Mouse (Mus musculus) layer of hippocampus, adult 9-10 months (tissue): ENCODE data around the gene Gm20388.

ENCODE experiments used
- DNase-seq: peaks from one replicate; pipeline ENCODE4 v3.0.0; 2022; ENCODE audit warnings: low spot score

Gm20388 gene

DNA sequence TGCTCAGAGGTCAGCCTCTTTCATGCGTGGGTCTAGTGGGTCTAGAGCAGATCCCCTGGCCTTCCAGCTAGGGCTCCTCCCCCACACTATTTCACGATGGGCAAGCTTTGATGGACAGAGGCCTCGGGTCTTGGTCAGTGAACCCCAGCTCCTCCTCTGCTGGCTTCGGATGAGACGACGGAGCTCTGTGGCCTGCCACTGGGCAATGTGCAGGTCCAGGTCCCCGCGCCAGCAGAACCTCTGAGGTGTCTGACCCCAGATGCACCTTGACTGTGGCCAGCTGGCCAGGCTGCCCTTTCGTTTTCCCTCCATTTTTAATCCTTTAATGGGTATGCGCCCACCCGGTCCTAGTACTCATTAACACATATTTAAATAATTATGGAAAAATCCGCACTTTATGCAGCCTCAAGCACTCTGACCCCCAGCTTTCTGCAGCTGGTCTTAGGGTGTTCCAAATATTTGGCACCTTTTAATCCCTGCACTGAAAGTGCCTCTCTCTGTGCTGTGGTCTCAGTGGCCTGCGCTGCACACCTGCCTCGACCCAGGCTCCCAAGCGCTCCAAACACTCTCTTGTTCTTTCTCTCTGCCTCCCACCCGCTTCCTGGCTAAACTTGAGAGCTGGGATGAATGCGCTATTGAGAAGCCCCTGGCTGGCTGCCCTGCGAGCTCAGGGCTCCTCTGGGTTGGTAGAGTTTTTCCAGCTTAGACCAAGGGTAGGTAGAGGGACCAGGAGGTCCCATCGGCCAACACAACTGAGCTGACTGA is 1293.2 kb downstream of the Gm20388 start:
- DNase-seq: peak; percentile 27

DNA sequence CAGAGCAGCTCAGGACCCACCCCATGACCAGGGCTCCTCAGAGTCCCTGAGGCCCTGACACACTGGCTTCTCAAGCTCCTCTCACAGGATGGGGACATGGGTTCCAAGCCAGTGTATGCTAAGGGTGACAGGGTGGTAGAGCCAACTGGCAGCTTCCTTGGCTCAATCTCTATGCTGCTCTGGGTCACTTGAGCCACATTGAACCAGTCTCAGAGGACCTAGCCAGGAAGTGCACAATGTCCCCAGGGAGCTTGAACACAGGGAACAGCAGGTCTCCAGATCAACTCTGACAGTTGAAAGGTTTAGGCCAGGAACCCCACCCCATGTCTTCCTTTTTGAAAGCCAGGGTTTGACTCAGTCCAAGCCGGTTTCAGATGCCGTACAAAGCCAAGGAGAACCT is 1296.5 kb downstream of the Gm20388 start:
- DNase-seq: no peak

DNA sequence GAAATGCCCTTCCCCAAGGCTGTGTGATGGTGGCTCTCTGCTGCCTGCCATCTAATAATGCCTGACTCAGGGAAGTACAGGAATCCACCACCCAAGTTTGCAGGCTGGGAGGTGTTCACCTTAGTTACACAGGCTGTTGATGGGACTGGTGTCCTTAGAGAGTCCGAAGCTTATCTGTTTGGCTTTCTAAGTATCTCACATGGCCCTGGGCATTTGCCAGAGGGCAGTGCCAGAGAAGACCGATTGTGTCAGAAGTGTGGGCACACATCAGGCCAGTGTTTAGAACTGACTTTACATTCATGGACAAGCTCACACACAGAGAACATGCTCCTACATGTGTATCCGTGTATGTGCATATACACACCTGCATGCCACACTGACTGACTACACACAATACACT is 1300.0 kb downstream of the Gm20388 start:
- DNase-seq: no peak

DNA sequence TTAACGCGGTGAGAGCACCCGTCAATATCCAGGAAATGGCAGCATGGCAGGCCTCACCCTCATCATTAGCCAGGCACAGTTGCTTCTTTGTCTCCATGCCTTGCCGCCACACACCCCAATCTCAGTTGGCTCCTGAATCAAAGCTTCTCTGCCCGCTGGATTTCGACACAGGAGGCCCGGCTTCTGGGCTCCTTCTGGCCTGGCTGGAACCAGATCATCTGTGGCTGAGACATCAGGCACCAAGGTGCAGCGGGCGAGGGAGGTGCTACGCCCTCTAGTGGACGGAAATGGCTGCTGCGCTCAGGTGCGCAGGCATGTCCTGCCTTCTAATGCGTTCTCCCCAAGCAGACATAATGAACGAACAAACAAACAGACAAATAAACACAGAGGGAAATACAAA is 1302.6 kb downstream of the Gm20388 start:
- DNase-seq: no peak

DNA sequence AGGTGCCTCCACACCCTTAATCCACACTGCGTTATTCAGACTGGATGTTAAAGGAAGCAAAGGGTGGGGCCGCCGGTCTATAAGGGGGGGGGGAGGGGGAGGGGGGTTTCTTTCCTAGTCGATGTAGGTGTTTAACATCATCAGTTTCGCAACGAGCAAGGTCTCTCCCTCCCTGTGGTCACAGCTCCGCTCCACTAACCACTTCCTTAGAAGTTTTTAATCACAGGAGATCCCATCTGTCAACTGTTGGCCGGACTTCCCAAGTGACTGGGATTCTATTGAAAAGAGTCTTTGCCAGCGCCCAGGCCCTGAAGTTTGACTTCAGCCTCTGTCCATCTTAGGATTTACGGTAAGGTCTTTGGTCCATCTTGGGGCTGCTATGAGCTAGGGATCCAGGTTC is 1303.0 kb downstream of the Gm20388 start:
- no peak for DNase-seq

DNA sequence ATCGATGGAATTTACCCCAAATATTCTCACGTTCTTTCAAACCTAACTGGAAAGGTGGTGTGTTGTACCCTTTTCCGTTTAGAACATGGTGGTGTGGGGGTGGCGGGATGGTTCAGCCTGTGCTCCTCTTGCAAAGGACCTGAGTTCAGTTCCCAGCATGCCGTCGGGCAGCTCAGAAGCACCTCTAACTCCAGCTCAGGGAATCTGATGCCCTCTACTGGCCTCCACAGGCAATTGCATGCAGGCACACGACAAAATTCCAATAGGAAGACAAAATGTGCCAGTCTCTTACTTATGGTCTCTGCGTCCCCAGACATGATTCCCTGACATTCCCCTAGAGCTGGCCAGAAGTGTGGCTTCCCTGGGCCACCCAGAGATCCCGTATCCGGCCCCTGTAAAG is 1304.3 kb downstream of the Gm20388 start:
- no peak for DNase-seq

DNA sequence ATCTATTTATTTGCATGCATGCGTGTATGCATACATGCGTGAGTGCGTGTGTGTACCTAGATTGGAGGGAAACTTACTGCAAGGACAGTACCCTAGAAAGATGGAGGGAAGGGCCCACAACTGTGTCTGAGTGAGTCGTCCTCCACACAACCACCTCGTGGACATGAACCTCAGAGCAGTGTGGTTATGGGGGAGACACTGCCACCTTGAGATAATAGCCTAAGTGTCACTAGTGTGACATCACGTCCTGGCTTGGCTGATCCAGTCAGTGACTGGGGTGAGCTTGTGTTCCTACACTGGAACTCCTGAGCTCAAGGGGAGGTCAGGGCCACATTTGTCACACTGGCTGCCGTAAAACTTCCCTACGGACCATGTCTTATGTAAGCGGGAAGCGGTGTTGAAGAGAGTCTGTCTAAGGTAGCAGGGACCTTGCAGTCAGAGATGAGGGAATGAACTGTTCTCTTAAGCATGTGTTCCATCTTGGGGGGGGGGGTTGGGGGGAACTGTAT is 1305.9 kb downstream of the Gm20388 start:
- no peak for DNase-seq

DNA sequence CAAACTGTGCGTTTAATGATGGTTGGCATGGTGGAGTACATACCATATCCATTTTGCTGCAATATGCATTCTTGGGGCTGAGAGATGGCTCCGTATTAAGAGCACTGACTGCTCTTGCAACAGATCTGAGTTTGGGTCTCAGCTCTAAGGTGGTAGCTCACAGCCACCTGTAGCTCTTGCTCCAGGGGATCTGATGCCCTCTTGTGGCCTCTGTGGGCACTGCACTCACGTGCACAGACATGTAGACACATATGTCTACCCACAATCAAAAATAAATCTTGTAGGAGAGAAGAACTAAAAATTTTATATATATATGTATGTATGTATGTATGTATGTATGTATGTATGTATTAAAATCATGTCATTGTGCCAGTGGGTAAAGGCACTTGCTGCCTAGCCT is 1307.8 kb downstream of the Gm20388 start:
- DNase-seq: no peak

DNA sequence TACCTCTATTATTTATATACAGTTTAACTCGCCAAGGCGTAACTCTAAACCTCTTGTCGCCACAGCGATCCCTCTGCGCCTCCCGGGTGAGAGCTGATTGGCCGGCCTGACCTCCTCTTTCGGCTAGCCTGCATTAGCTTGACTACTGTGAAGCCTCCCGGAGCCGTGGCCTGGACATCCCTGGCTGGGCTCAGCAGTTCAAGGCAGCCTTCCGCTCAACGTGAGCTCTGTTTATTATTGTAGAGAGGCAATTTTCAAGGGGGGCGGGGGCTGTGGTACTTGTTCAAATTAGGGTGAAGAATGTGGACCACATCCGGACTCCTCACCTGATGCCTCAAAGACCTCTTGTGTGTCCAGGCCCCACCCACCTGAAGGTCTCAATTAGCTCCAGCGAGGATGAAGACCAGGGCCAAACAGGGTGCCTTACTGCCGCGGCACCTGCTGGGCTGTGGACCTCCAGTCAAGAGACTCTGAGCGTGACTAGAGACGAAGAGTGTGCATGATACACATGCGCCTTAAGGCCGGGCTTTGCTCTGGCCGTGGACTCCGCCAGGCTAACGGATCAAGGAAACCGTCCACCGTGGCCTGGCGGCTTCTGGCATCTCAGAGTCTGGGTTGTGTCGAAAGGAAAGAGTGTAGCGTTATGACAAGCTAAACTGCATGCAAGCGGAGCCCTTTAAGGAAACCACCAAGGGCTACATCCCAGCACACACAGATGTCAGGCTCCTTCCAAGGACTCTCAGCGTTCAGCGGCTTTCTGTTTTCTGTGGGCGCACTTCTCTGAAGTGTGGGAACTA is 1309.7 kb downstream of the Gm20388 start:
- no peak for DNase-seq

DNA sequence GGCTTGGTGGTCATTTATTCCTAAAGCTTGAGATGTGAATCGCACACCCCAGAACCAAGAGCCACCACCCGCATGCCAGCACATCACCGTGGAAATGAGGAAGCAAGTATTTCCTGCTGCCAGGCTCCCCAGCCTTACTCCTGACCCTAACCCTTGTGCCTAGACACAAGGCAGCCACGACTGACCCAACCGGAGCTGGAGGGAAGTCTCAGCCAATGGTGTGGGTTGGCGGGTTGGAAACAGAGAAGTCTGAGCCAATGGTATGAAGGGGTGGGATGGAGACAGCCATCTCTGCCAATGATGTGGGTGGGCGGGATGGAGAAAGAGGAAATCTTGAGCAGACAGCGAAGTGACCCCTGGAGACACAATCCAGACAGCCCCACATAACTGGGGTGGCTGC is 1314.1 kb downstream of the Gm20388 start:
- no peak for DNase-seq

DNA sequence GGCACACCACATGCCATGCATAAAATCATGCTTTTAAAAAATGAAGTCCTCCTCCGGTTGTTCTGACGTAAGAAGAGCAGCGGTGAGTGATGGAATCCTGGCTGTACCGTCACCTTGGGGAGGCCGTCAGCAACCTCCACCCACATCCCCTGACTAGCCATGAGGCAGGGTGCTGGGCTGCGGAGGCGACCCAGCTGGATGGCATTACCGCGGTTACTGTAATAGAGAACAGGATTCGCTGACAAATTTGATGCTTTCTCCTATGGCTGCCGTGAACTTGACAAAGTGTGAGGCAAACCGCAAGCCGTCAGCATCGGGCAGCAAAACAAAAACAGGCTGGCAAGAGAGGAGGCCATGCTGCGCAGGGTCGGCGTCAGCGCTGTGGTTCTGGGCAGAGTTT is 1317.1 kb downstream of the Gm20388 start:
- DNase-seq: peak; percentile 10

DNA sequence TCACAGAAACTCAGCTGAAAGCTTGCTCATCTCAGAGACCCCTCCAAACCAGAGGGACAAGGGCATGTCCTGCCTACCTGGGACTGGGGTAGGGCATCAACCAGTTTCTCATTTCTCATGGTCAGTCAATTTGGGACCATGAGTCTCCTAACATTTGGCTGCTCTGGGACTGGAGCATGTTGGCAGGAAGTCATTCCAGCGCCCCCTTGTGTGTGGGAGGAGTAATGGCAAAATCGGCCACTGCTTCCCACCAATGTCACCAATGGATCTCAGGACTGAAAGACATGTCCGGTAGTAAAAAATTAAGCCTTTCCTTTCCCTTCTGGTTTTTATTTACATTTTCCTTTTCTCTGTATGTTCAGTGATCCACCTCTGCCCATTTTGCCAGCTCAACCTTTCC is 1318.3 kb downstream of the Gm20388 start:
- DNase-seq: no peak

DNA sequence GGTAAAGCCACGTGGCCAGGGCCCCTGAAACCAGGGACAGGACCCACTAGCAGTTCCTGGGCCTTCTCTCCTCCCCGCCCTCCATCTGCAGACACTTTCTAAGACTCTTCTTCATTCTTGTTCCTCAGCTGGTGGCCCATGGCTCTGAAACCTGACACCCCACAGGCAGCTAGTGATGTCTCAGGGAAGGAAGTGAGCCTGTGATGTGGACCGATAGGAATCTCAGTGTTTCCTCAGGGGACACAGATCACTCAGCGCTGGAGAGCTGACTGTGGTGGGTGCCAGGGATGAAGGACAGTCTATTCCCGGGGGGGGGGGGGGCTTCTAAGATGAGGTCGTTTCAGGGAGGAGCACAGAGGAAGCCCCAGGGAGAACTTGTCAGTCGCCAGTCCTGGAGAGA is 1318.9 kb downstream of the Gm20388 start:
- DNase-seq: no peak

DNA sequence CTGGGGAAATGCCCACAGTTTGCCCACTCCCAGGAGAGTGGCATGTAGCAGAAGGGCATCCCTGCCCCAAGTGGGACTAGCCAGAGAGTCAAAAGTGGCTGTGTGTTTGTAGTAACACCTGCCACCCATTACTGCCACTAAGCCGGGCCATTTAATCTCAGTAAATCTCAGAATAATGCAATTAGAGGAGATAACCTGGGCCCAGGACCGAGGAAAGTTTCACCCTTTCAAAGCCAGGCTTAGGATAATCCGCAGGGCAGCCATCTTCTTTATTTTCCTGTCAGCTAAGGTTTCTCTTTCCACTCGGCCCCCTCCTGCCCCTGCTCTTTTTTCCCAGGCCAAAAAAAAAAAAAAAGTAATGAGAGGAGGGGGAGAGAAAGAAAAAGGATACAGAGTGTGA is 1322.6 kb downstream of the Gm20388 start:
- no peak for DNase-seq

DNA sequence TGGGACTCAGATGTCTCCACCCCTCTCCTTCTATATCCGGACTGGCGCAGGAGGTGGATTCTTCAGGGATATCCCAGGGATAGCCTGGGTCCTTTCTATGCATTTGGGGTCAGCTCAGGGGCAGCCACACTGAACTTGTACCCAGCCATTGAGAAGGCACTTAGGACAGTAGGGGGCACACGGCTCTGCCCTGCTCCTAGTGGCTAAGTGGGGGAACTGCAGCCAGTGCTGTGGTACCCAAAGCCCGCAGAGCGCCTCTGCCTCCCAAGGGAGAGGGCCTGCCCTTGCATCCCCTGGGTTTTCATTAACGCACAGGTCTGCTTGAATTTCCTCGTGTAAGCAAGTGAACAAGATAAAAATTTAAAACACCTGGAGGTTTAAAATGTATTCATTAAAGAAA is 1324.3 kb downstream of the Gm20388 start:
- DNase-seq: no peak

DNA sequence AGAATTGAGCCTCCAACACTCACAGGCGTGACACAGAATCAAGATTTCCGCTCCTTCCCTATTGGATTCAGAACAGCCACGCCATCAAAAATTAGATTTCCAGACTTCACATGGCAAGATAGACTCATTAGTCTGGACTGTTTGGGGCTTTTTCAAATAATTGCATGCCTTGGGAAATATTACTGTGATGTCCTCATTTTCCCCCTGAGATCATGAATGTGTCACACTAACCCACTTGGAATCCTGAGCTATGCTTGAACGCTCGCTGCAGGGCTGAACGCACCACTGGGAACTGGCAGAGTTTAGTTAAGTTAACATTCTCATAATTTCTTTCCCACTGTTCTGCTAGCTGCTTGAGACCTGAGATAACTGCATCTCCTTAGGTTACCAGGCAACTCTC is 1329.0 kb downstream of the Gm20388 start:
- DNase-seq: no peak

DNA sequence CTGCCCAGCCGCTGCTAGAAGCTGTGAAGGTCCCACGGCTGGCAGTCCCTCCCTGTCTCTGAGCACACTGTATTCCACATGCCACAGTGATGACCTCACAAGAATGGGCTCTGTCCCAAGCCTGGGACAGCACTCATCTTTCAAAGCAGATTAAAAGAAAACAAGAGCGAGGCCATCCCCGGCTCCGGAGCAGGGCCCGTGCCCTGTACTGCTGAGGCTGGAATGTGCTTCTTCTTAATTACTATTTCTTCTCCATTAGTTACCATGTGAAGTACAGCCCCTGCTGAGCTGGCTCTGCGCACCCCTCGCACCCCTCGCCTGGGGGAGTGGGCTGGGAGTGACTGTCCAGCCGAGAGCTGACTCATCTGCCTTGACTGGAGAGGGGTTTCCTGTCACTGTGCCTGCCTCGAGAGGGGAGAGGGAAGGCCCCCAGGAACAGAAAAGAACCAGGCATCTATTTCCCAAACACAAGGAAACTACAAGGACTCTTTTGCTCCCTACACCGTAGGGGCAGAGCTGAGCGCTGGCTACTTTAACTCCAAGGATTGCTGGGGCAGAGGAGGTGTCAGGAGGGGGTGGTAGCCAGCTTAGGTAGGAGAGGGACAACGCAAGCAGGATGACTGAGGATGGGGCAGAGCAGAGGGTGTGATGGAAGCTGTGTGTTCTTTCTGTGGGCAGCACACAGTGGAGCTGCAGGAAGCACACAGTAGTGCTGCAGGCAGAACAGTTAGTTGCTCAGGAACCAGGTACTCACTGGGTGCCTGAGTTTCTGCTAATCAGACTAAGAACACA is 1331.3 kb downstream of the Gm20388 start:
- no peak for DNase-seq

DNA sequence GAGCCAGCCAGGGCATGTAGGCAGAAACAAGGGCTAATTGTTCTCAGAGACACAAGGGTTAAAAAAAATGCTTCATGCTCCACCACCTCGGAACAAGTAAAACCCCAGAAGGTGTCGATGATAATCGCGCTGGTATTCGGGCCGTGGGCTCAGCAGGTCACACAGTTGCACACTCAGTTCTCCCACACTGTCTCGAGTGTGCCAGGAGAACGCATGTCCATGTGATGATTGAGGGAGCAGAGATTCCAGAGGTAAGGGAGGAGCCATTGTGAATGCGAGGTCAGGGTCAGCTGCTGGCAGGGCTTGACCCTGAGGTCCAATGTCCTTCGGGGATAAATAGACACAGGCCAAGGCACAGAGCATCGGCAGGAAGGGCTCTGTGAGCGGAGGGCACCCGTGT is 1332.0 kb downstream of the Gm20388 start:
- DNase-seq: no peak

DNA sequence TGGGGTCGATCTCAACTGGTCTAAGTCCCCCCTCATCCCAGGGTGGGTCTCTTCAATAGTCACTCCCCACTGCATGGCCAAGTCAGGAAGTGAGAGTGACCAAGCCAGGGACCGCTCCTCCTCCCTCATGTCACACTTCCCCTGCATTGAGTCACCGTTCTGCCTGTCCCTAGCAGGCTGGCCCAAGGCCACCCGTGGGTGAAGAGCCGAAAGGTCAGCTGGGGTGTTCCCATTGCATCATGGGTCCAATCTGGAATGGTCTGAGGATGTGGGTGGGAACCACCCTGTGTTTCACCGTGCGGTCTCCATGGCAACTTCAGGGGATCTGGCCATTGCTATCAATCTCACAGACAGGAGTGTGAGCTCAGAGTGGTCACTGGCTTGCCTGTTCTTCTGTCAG is 1338.2 kb downstream of the Gm20388 start:
- no peak for DNase-seq

DNA sequence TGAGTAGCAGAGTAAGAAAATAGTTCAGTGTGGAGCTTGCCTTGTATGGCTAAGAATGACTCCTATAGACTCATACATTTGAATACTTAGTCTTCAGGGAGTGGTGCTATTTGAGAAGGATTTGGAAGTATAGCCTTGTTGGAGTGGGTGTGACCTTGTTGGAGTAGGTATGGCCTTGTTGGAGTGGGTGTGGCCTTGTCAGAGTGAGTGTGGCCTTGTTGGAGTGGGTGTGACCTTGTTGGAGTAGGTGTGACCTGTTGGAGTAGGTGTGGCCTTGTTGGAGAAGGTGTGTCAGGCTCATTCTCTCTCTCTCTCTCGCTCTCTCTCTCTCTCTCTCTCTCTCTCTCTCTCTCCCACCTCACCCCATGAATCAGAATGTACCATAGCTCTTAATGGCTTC is 1338.8 kb downstream of the Gm20388 start:
- DNase-seq: no peak

DNA sequence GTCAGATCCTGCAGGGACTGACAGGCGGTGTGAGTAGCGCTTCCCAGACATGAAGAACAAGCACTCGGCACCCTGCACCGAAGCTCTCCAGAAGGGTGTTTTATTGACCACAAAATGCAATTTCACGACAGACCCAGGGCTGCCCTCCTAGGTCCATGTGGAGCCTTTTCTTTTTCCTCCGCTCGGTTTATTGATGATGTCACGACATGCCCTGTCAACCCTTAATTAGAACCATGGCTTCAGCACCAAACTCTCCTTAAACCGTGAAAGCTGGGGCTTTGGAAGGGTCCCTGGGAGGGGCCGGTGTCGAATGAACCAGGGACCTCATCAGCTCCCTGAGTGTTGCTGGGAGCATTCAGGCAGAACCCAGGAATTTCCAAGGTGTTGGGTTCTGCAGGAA is 1340.4 kb downstream of the Gm20388 start:
- no peak for DNase-seq

DNA sequence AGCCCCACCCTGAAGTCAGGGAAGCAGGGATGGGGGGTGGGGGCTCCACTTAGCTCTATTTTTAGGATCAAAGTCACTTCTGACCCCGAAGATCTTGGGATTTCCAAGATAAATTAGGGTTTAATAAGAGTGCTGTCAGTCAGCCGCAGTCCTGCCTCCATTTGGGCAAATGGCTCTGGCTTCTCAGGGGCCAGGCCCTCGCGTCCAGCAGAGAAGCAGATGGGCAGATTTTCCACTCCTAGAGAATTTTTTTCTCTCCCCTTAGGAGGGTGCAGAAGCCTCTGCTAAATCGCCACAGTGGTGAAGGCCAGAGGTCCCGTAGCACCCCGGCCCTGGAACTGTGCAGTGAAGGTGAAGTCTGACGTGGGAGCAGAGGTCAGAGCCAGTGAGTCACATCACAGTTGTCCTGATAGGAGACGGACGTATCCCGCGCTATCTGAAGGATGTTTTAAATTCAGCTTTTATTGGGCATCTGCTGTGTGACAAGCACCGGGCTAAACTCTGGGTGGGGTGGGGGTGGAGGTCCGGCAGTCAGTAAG is 1345.2 kb downstream of the Gm20388 start:
- no peak for DNase-seq
